Mouse (Mus musculus) CH12.LX (cell line): ENCODE measurements around the gene Hoxc10.

ENCODE experiments used
- CTCF ChIP-seq, 2 experiments: IDR thresholded peaks in 1 of 2; conservative IDR thresholded peaks in 1 of 2; 2 replicates each; pipeline ENCODE4 v1.5.1; 2011 to 2012; ENCODE audit warnings: low read depth in 2 of 2, low read length in 2 of 2, improper control_type of control experiment in 1 of 2, inconsistent platforms in 1 of 2, mild to moderate bottlenecking in 1 of 2, moderate library complexity in 1 of 2
- EP300 ChIP-seq: IDR thresholded peaks from 2 replicates; pipeline ENCODE4 v1.6.1; 2011; ENCODE audit warnings: low read length, improper control_type of control experiment
- MAZ ChIP-seq: IDR thresholded peaks from 2 replicates; pipeline ENCODE4 v1.6.1; 2012; ENCODE audit warnings: low read depth, mild to moderate bottlenecking, inconsistent platforms, low read length, improper control_type of control experiment, moderate library complexity
- ZNF384 ChIP-seq: IDR thresholded peaks from 2 replicates; pipeline ENCODE4 v1.6.1; 2012; ENCODE audit warnings: low read depth, low read length, improper control_type of control experiment, inconsistent platforms

- TF ChIP-seq CTCF (conservative IDR thresholded peaks at IDR 0.05 in 1 of 2, IDR thresholded peaks at IDR 0.05 in 1 of 2; ENCODE audit: low read depth in 2 of 2, low read length in 2 of 2) (no peak), ZNF384 (no peak), MAZ (no peak), EP300 (no peak)
Observed at GRCm38 (mm10) chr15:102922012-102922362, 44.6 kb upstream of the Hoxc10 start.
